In the genomic region with DNA sequence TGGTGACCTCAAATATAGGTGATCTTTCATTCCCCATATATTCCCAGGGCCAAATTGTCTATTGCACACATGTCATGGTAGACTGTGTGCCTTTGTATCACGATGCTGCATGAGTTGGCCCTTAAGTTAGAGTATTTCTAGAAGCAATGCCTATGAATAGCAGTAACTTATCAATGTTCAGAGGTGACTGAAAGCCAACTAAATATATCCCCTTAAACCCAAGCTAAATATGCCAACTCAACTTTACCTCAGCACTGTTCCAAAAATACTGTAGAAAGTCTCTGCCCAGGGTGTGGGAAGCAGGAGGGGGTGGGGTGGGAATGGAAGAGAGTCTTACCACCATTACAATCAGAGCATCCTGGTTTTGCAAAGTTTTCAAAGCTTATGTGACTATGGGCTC, we compare ENCODE assay signal across 18 mouse cellular contexts.
DNase-seq lines count a peak whose midpoint lies in the region; ATAC-seq and TF ChIP-seq lines count a peak whose summit lies in the region.
"Had no signal": no experiment of that assay in that cellular context is flagged by ENCODE, and none has a peak within 500 bp of the region (broad histone marks: within the 10 kb centered on the region; RNA-seq: fewer than 3 reads in every experiment).

No protein-coding gene starts in this region.

- no peaks in the 10 kb centered on the region for H3K9me3 ChIP-seq in heart, embryonic 11.5 days (replicated peaks; ENCODE audit: control insufficient read depth, low read length)
- H3K9me3 ChIP-seq in heart, embryonic 13.5 days = no peaks in the 10 kb centered on the region
- no peaks in the 10 kb centered on the region for H3K9me3 ChIP-seq in heart, postnatal 0 days (replicated peaks; ENCODE audit: control insufficient read depth, low read length)
- H3K9me3 ChIP-seq: embryonic facial prominence, embryonic 12.5 days; forebrain, embryonic 12.5 days; hindbrain, embryonic 15.5 days had no signal

- peaks cover 9% of the 10 kb centered on the region for H3K4me1 ChIP-seq in heart, adult 2 months (ENCODE audit: control insufficient read depth, insufficient read depth, low read length)
- peaks cover 40% of the 10 kb centered on the region for H3K4me1 ChIP-seq in heart, embryonic 11.5 days (ENCODE audit: control insufficient read depth, insufficient read depth, low read length)
- H3K4me1 ChIP-seq in heart, embryonic 13.5 days = peaks cover 56% of the 10 kb centered on the region
- peaks cover 38% of the 10 kb centered on the region for H3K4me1 ChIP-seq in heart, postnatal 0 days (ENCODE audit: control insufficient read depth, insufficient read depth)

- TF ChIP-seq EP300 in heart, adult 2 months (IDR thresholded peaks at IDR 0.05; ENCODE audit: insufficient read depth, low read depth, low read length) = no peak
- no peak for TF ChIP-seq EP300 in heart, postnatal 0 days (IDR thresholded peaks at IDR 0.05; ENCODE audit: low read depth)

- TF ChIP-seq CTCF in heart, adult 2 months (IDR thresholded peaks at IDR 0.05) = no peak
- TF ChIP-seq CTCF in heart, postnatal 0 days (IDR thresholded peaks at IDR 0.05; ENCODE audit: low read depth) = no peak

- H3K27ac ChIP-seq in heart, adult 2 months = peak overlapping the region; percentile 59
- H3K27ac ChIP-seq in heart, embryonic 11.5 days (ENCODE audit: low read depth, low read length) = peak overlapping the region; percentile 6
- H3K27ac ChIP-seq in heart, embryonic 13.5 days (replicated peaks) = peak overlapping the region; percentile 82
- H3K27ac ChIP-seq in heart, postnatal 0 days (ENCODE audit: low read depth) = peak overlapping the region; percentile 70
- H3K27ac ChIP-seq: embryonic facial prominence, embryonic 12.5 days; forebrain, embryonic 12.5 days; gastrocnemius, adult 2 months; hindbrain, embryonic 15.5 days had no signal

- no peaks in the 10 kb centered on the region; the same call in 1 of the 2 replicates for H3K36me3 ChIP-seq in heart, adult 2 months (ENCODE audit: control insufficient read depth, insufficient read depth, low read length)
- no peaks in the 10 kb centered on the region for H3K36me3 ChIP-seq in heart, embryonic 11.5 days (ENCODE audit: control insufficient read depth, insufficient read depth, low read length)
- H3K36me3 ChIP-seq in heart, embryonic 13.5 days = no peaks in the 10 kb centered on the region
- no peaks in the 10 kb centered on the region for H3K36me3 ChIP-seq in heart, postnatal 0 days (replicated peaks; ENCODE audit: control insufficient read depth, insufficient read depth, low read length)
- H3K36me3 ChIP-seq: embryonic facial prominence, embryonic 12.5 days; forebrain, embryonic 12.5 days; hindbrain, embryonic 15.5 days had no signal

- no peak for TF ChIP-seq POLR2A in heart, adult 2 months (IDR thresholded peaks at IDR 0.05; ENCODE audit: insufficient read depth, low read depth, low read length)

- no peak overlapping the region for H3K4me2 ChIP-seq in heart, embryonic 11.5 days
- no peak overlapping the region for H3K4me2 ChIP-seq in heart, embryonic 13.5 days
- H3K4me2 ChIP-seq in heart, postnatal 0 days (ENCODE audit: low read depth, low read length) = no peak overlapping the region
- H3K4me2 ChIP-seq: embryonic facial prominence, embryonic 12.5 days; forebrain, embryonic 12.5 days; hindbrain, embryonic 15.5 days had no signal

- no peak for DNase-seq in heart, adult 2 months
- DNase-seq in heart, postnatal 14 days = no peak
- DNase-seq in heart, postnatal 36 days = no peak
- no peak for DNase-seq in heart, postnatal 0 days (ENCODE audit: low spot score)
- DNase-seq in urinary bladder, postnatal 25 days (ENCODE audit: low spot score) = no peak
- DNase-seq: cerebellum, adult 11-12 months; cerebellum, adult 9-10 months; cerebellum, postnatal 25 days; gastrocnemius, adult 2 months; gastrocnemius, postnatal 25 days; kidney, adult 2 months had no signal

- intact Hi-C loops in heart, adult 2 months (cut with DNase I) = loop anchor here (5.0 to 10.0 kb wide), 3 partner anchors 69 to 197 kb away; no protein-coding TSS in a partner anchor
- intact Hi-C loops in heart, postnatal 14 days (cut with DNase I) = no loop called here
- intact Hi-C loops in heart, postnatal 36 days (cut with DNase I) = no loop called here

- H3K9ac ChIP-seq in heart, adult 2 months (ENCODE audit: low read depth, low read length) = no peak overlapping the region
- H3K9ac ChIP-seq in heart, embryonic 11.5 days (ENCODE audit: low read depth, low read length) = no peak overlapping the region
- no peak overlapping the region for H3K9ac ChIP-seq in heart, embryonic 13.5 days
- H3K9ac ChIP-seq in heart, postnatal 0 days (replicated peaks; ENCODE audit: low read depth, low read length) = no peak overlapping the region
- H3K9ac ChIP-seq: embryonic facial prominence, embryonic 12.5 days; forebrain, embryonic 12.5 days; hindbrain, embryonic 15.5 days had no signal

- 67% methylated on average over 1 of the region's 1 CpGs for WGBS in heart, adult 2 months
- 50% methylated on average over 1 of the region's 1 CpGs for WGBS in heart, embryonic 11.5 days (ENCODE audit: insufficient replicate concordance)
- 35% methylated on average over 1 of the region's 1 CpGs for WGBS in heart, embryonic 13.5 days
- WGBS in heart, postnatal 0 days = 19% methylated on average over 1 of the region's 1 CpGs

- H3K79me2 ChIP-seq in heart, adult 2 months (replicated peaks; ENCODE audit: control insufficient read depth, insufficient read depth, low read length) = no peaks in the 10 kb centered on the region

- H3K4me3 ChIP-seq in heart, adult 2 months = no peak overlapping the region
- H3K4me3 ChIP-seq in heart, embryonic 11.5 days (ENCODE audit: low read depth, low read length) = no peak overlapping the region
- no peak overlapping the region for H3K4me3 ChIP-seq in heart, embryonic 13.5 days
- H3K4me3 ChIP-seq in heart, postnatal 0 days (ENCODE audit: low read depth, low read length) = no peak overlapping the region
- H3K4me3 ChIP-seq: embryonic facial prominence, embryonic 12.5 days; forebrain, embryonic 12.5 days; gastrocnemius, adult 2 months; hindbrain, embryonic 15.5 days had no signal

- ATAC-seq in heart, embryonic 11.5 days (replicated peaks; ENCODE audit: insufficient number of reproducible peaks, low FRiP score, low TSS enrichment) = no peak
- no peak for ATAC-seq in heart, embryonic 13.5 days (ENCODE audit: extremely low read depth, insufficient number of reproducible peaks, low FRiP score, low TSS enrichment)
- ATAC-seq in heart, postnatal 0 days (ENCODE audit: insufficient read depth, low read depth) = peak; percentile 61
- ATAC-seq: forebrain, embryonic 16.5 days; intestine, embryonic 16.5 days had no signal

- H3K27me3 ChIP-seq in heart, adult 2 months (ENCODE audit: control insufficient read depth, insufficient read depth, low read length) = no peaks in the 10 kb centered on the region
- H3K27me3 ChIP-seq in heart, embryonic 11.5 days (ENCODE audit: control insufficient read depth, insufficient read depth, low read length) = no peaks in the 10 kb centered on the region
- H3K27me3 ChIP-seq in heart, embryonic 13.5 days (replicated peaks) = no peaks in the 10 kb centered on the region
- no peaks in the 10 kb centered on the region for H3K27me3 ChIP-seq in heart, postnatal 0 days (ENCODE audit: control insufficient read depth, insufficient read depth, low read length)
- H3K27me3 ChIP-seq: embryonic facial prominence, embryonic 12.5 days; hindbrain, embryonic 15.5 days had no signal

Comparison
In these comparisons a context has a peak if more than half of its experiments do, and no peak if none do; other contexts are left out.
1. H3K27ac ChIP-seq: peak in every context shown above with its lines; median percentile 82 in heart, embryonic 13.5 days; 70 in heart, postnatal 0 days; 59 in heart, adult 2 months; 6 in heart, embryonic 11.5 days.